Mouse (Mus musculus): ENCODE data around the gene Khdc4. TPM values are rescaled to one million over a fixed set of nuclear protein-coding genes. Genes with fewer than 3 reads are reported as not detected.

Khdc4 gene
- polyA plus RNA-seq, 1 experiment from 2014 or later: 35.7 TPM

GRCm38 (mm10) chr3:88654621-88655020 lies 31.0 kb upstream of the Khdc4 start:
- Histone ChIP-seq H3K4me3 (ENCODE audit: low read depth, low read length) (no peak overlapping the region), H3K36me3 (ENCODE audit: control insufficient read depth, insufficient read depth) (no peaks in the 10 kb centered on the region), H3K9me3 (ENCODE audit: control insufficient read depth) (no peaks in the 10 kb centered on the region), H3K4me2 (replicated peaks; ENCODE audit: low read depth) (no peak overlapping the region), H3K4me1 (replicated peaks; ENCODE audit: control insufficient read depth, insufficient read depth, low read length) (no peaks in the 10 kb centered on the region), H3K27me3 (replicated peaks; ENCODE audit: control insufficient read depth, insufficient read depth, low read length) (no peaks in the 10 kb centered on the region), H3K27ac (ENCODE audit: low read depth, low read length) (no peak overlapping the region), H3K9ac (ENCODE audit: low read depth, low read length) (no peak overlapping the region)
- ATAC-seq: no peak
- TF ChIP-seq CTCF (IDR thresholded peaks at IDR 0.05; ENCODE audit: low read depth): no peak
- 69% methylated on average over 4 of the region's 4 CpGs for WGBS

GRCm38 (mm10) chr3:88655619-88656018 lies 30.0 kb upstream of the Khdc4 start:
- no peak overlapping the region for H3K4me2 ChIP-seq (replicated peaks; ENCODE audit: low read depth)
- H3K9ac ChIP-seq (ENCODE audit: low read depth, low read length): no peak overlapping the region
- TF ChIP-seq CTCF (IDR thresholded peaks at IDR 0.05; ENCODE audit: low read depth): no peak
- no peak for ATAC-seq
- H3K4me3 ChIP-seq (ENCODE audit: low read depth, low read length): no peak overlapping the region
- H3K9me3 ChIP-seq (ENCODE audit: control insufficient read depth): no peaks in the 10 kb centered on the region
- H3K27me3 ChIP-seq (replicated peaks; ENCODE audit: control insufficient read depth, insufficient read depth, low read length): no peaks in the 10 kb centered on the region
- no peaks in the 10 kb centered on the region for H3K4me1 ChIP-seq (replicated peaks; ENCODE audit: control insufficient read depth, insufficient read depth, low read length)
- no peaks in the 10 kb centered on the region for H3K36me3 ChIP-seq (ENCODE audit: control insufficient read depth, insufficient read depth)
- 83% methylated on average over 8 of the region's 8 CpGs for WGBS
- no peak overlapping the region for H3K27ac ChIP-seq (ENCODE audit: low read depth, low read length)

GRCm38 (mm10) chr3:88658441-88659127 lies 27.0 kb upstream of the Khdc4 start:
- 34% methylated on average over 5 of the region's 5 CpGs for WGBS
- H3K27me3 ChIP-seq (replicated peaks; ENCODE audit: control insufficient read depth, insufficient read depth, low read length): no peaks in the 10 kb centered on the region
- ATAC-seq: no peak

GRCm38 (mm10) chr3:88659798-88660197 lies 25.8 kb upstream of the Khdc4 start:
- Histone ChIP-seq H3K4me3 (ENCODE audit: low read depth, low read length) (no peak overlapping the region), H3K4me1 (replicated peaks; ENCODE audit: control insufficient read depth, insufficient read depth, low read length) (no peaks in the 10 kb centered on the region), H3K9me3 (ENCODE audit: control insufficient read depth) (no peaks in the 10 kb centered on the region), H3K4me2 (replicated peaks; ENCODE audit: low read depth) (no peak overlapping the region), H3K9ac (ENCODE audit: low read depth, low read length) (no peak overlapping the region), H3K27me3 (replicated peaks; ENCODE audit: control insufficient read depth, insufficient read depth, low read length) (no peaks in the 10 kb centered on the region), H3K27ac (ENCODE audit: low read depth, low read length) (no peak overlapping the region), H3K36me3 (ENCODE audit: control insufficient read depth, insufficient read depth) (no peaks in the 10 kb centered on the region)
- ATAC-seq: no peak
- WGBS: 29% methylated on average over 6 of the region's 6 CpGs
- no peak for TF ChIP-seq CTCF (IDR thresholded peaks at IDR 0.05; ENCODE audit: low read depth)

More at GRCm38 (mm10) chr3:88658441-88659127, 27.0 kb upstream of the Khdc4 start:
- no peak overlapping the region for H3K4me2 ChIP-seq (replicated peaks; ENCODE audit: low read depth)
- no peaks in the 10 kb centered on the region for H3K4me1 ChIP-seq (replicated peaks; ENCODE audit: control insufficient read depth, insufficient read depth, low read length)
- H3K4me3 ChIP-seq (ENCODE audit: low read depth, low read length): no peak overlapping the region
- H3K36me3 ChIP-seq (ENCODE audit: control insufficient read depth, insufficient read depth): no peaks in the 10 kb centered on the region
- H3K27ac ChIP-seq (ENCODE audit: low read depth, low read length): no peak overlapping the region
- no peaks in the 10 kb centered on the region for H3K9me3 ChIP-seq (ENCODE audit: control insufficient read depth)
- no peak overlapping the region for H3K9ac ChIP-seq (ENCODE audit: low read depth, low read length)
- no peak for TF ChIP-seq CTCF (IDR thresholded peaks at IDR 0.05; ENCODE audit: low read depth)

GRCm38 (mm10) chr3:88664095-88664494 lies 21.5 kb upstream of the Khdc4 start:
- Histone ChIP-seq H3K27me3 (replicated peaks; ENCODE audit: control insufficient read depth, insufficient read depth, low read length) (no peaks in the 10 kb centered on the region), H3K9me3 (ENCODE audit: control insufficient read depth) (no peaks in the 10 kb centered on the region), H3K27ac (ENCODE audit: low read depth, low read length) (no peak overlapping the region), H3K9ac (ENCODE audit: low read depth, low read length) (no peak overlapping the region), H3K4me1 (replicated peaks; ENCODE audit: control insufficient read depth, insufficient read depth, low read length) (no peaks in the 10 kb centered on the region), H3K36me3 (ENCODE audit: control insufficient read depth, insufficient read depth) (no peaks in the 10 kb centered on the region), H3K4me2 (replicated peaks; ENCODE audit: low read depth) (no peak overlapping the region), H3K4me3 (ENCODE audit: low read depth, low read length) (no peak overlapping the region)
- 0 out of 2 replicates have a peak, but pooled peaks have one; percentile 12 for TF ChIP-seq CTCF (IDR thresholded peaks at IDR 0.05; ENCODE audit: low read depth)
- 61% methylated on average over 4 of the region's 4 CpGs for WGBS
- no peak for ATAC-seq

- no peak overlapping the region for H3K27ac ChIP-seq (ENCODE audit: low read depth, low read length)
- H3K9ac ChIP-seq (ENCODE audit: low read depth, low read length): peak overlapping the region; percentile 45; the same call in 1 of the 2 replicates
These were observed 8.2 kb upstream of the Khdc4 start for GRCm38 (mm10) chr3:88677399-88677798.

More at GRCm38 (mm10) chr3:88677399-88677798, 8.2 kb upstream of the Khdc4 start:
- H3K4me1 ChIP-seq (replicated peaks; ENCODE audit: control insufficient read depth, insufficient read depth, low read length): no peaks in the 10 kb centered on the region
- peak overlapping the region; percentile 70 for H3K4me2 ChIP-seq (replicated peaks; ENCODE audit: low read depth)
- no peaks in the 10 kb centered on the region for H3K27me3 ChIP-seq (replicated peaks; ENCODE audit: control insufficient read depth, insufficient read depth, low read length)
- peak; percentile 93 for TF ChIP-seq CTCF (IDR thresholded peaks at IDR 0.05; ENCODE audit: low read depth)
- ATAC-seq: peak; percentile 67
- H3K9me3 ChIP-seq (ENCODE audit: control insufficient read depth): no peaks in the 10 kb centered on the region
- H3K36me3 ChIP-seq (ENCODE audit: control insufficient read depth, insufficient read depth): no peaks in the 10 kb centered on the region
- peak overlapping the region; percentile 40 for H3K4me3 ChIP-seq (ENCODE audit: low read depth, low read length)
- WGBS: 7% methylated on average over 11 of the region's 11 CpGs

Data from intestine, postnatal 0 days (tissue).